Mouse (Mus musculus) kidney, postnatal 25 days (tissue): ENCODE results near the gene Olfr644.

ENCODE experiments used
- DNase-seq, 2 experiments: peaks; one replicate each; pipeline ENCODE4 v3.0.0; 2021; ENCODE audit warnings: mixed read lengths in 2 of 2

Gene Olfr644

DNA sequence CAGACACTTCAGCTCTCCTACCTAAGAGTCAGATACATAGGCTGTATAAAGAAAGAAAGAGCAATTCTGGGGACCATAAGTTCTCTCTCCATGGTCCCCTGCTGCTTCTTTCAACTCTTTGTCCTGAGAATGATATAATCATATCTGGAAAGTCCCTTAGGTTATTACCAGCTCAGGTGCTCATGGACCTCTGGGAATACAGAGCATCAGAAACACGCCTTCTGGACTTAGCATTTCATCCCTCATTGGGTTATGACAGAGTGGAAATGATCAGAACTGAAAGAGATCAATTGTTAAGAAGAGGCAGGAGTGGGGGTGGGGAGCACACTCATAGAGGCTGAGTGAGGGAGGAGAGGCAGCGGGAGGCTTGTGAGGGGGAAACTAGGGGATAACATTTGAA, at the start of gene Olfr644:
TSS of gene Olfr644 (minus strand) at position 101 of the 400 bp plus-strand sequence.
- no peak for DNase-seq

DNA sequence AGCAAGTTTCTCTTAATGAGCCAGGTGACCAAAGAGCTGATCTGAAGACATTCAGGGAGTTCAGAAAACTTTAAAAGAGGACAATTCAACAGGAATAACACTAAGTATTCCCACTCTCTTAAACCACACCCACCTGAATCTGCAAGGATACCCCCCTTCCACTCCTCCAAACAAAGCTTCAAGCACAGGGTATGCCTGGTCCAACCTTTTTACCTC, 33.0 kb upstream of the Olfr644 start, which contains the start of gene Olfr646:
TSS of gene Olfr646 (plus strand) at position 117 of the 216 bp plus-strand sequence.
- DNase-seq, result no peak

DNA sequence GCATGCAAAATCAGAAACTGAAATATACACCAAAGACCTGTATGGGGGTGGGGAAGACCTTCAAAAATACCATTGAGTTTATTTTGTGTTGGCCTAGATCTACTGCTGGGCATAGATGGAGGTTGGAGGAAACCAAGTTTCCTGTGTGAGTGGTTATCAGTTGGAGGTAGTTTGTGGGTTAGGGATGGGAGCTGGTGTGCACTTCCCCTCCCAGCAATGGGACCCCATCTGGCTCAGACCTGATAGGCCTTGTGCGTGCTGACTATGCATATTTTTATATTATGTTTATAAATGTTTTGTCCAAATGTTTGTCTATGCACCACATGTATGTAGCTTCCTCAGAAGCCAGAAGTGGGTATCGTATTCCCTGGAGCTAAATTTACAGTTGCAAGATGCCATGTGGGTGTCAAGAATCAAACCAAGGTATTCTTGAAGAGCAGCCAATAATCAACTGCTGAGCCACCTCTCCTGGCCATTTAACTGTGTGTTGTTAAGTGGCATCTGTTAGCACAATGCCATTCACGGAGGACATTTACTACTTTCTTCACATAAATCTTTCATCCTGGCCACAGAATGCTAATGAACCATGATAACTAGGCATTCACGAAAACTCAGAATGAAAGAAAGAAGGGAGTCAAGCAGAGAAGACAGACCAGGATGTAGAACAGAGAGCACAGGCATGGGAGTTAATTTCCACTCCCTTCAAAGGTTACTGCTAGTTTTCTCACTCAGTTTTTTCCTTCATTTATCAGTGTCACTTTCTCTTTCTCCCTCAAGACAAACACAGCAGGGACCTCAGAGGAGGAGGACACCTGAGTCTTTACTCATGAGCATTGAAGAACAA, 32.5 kb upstream of the Olfr644 start:
- DNase-seq, result no peak

DNA sequence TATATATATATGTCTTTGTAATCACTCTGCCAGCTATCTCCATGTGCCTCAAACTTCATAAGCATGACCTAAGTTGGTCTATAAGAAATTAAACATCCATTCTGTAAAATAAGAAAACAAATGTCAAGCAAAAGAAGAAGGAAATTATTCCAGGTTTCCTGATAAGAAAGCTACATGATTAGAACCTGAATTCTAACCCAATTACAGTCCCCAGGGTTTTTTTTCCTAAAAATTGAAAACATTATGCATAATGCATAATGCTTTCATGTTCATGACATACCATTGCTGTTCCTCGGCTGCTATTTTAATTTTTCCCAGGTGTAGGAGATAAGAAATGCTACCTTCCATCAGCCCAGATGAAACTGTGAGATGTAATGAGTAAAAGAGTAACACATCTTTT, 13.7 kb upstream of the Olfr644 start, which contains the start of gene Olfr645:
TSS of gene Olfr645 (minus strand) at position 101 of the 400 bp plus-strand sequence.
- DNase-seq, result no peak

DNA sequence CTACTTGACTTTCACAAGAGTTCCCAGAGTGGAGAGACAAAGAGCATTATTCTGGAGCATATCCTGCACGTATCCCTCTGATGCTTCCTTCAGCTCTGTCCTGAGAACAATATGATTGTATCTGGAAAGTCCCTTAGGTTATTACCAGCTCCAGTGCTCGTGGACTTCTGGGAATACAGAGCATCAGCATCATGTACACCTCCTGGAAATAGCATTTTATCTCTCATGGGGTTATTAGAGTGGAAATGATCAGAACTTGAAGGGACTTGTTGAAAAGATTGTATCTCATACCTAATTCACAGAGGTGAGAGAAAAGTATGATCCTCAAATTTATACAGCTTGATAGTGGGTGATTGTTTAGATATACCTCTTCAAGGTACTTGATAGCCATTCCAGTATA, 10.3 kb downstream of the Olfr644 start, which contains the start of gene 4930516K23Rik:
TSS of gene 4930516K23Rik (minus strand) at position 101 of the 400 bp plus-strand sequence.
- DNase-seq, result no peak

DNA sequence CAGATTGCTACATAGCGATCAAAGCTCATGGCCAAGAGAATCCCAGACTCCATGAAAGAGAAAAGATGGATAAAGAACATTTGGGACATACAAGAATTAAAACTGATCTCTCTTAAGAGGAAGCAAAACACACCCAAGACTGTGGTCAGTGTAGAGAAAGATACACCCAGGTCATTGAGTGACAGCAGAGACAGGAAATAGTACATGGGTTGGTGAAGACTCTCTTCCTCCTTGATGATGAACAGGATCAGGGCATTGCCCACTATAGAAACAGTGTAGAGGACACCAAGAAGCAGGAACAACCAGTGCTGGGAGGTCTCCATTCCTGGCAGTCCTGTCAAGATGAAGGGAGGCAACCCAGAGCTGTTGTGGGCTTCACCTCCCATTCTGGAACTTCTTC, 12.5 kb downstream of the Olfr644 start:
- DNase-seq, result no peak

DNA sequence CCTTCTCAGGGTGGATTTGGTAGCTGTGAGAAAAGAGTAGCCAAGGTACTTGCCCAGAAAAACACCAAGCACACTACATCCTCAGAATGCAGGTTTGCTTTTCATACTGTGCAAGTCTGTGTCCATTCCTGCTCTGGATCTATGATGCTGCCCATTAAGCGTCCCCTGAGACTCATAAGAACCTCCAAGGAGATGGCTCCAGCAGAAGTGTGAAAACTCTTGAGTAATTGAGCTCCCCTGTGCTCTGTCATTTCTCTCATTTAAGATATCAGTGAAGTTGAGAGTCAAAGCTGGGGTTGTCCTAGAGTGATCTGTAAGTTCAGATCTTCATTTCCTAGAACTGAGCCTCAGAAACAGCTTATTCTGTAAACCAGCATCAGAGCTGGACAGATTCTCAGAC, 19.1 kb downstream of the Olfr644 start, which contains the start of gene Olfr642:
TSS of gene Olfr642 (minus strand) at position 101 of the 400 bp plus-strand sequence.
- no peak for DNase-seq

DNA sequence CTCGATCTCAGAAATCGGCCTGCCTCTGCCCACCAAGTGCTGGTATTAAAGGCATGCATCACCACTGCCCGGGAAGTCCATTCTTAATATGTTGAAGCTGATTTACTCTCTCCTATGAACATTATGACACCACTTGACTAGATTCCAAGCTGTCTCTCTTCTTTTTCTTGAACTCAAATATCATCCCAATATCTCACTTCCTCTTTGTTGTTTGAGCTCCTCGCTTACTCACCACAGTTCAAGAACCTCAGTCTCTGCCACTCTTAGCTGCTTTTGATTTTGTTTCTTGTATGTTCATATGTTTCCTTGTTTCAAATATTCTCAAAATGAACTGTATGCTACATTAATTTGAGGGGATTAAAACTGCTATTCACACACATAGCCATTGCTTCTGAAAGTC, 20.9 kb downstream of the Olfr644 start:
- DNase-seq, result no peak

DNA sequence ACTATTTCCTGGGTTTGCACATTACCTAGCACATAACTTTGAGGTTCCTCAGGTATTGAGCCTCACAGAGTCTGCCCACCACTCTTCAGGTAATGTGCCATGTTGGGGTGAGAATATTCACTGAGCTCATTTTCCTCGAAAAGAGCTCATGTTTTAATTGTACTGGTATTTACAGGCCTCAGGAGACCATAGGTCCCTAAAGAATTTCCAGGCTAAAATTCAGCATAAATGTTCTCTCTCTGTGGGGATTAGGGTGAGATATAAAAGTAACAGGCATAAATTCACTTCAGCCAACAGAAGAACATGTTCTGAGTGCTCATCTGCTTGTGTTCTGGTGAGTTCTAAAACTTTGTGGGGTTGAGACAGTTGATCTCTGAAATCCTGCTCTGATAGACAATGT, 36.5 kb downstream of the Olfr644 start, which contains the start of gene Olfr641:
TSS of gene Olfr641 (plus strand) at position 301 of the 400 bp plus-strand sequence.
- no peak for DNase-seq

DNA sequence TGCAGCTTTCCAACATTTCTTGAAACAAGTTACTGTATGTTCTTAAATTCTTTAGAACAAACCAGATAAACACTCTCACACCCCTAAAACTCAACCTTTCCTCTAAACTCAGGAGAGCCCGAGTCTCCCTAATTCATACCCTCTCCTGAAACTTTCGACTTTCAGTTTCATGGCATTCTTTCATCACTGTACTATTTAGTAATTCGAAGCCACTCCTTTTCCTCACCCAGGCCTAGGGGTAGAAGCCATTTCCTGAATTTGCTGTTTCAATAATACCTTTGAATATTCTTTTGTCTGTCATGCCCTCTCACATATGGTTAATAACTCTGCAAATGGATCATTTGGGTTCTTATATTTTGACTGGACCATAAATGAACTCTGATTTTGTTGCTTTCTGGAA, 44.7 kb downstream of the Olfr644 start:
- DNase-seq, result no peak

DNA sequence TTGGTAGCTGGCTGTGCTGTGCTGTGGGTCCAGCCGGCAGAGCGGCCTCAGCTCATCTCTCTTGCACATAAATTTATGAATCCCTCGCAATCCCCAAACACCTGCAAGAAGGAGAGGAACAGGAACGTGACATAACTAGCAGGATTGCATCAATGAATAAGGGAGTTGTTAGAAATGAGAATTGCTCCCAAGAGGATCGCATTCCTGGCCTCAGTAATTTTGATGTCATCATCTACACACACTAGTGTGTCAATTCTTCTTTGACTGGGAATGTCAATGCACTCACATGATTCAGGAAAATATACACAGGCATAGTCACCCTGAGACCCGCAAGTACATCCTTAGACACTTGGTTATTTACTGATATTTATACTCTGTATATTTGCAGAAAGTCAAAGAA, 46.2 kb downstream of the Olfr644 start, which contains the start of gene Olfr640:
TSS of gene Olfr640 (minus strand) at position 101 of the 400 bp plus-strand sequence.
- no peak for DNase-seq

DNA sequence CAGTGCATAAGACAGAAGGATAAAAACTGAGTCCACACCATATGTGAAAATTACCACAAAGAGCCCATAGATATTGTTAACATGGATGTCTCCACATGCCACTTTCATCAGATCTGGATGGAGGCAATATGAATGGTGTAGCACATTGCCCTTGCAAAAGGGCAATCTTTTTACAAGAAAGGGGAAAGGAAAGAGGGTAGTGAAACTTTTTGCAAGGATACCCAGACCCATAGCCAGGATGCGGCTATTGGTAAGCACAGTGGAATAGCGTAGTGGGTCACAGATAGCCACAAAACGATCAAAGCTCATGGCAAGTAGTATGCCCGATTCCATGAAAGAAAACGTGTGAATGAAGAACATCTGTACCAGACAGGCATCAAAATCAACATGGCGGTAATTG, 50.0 kb downstream of the Olfr644 start:
- DNase-seq, result no peak

DNA sequence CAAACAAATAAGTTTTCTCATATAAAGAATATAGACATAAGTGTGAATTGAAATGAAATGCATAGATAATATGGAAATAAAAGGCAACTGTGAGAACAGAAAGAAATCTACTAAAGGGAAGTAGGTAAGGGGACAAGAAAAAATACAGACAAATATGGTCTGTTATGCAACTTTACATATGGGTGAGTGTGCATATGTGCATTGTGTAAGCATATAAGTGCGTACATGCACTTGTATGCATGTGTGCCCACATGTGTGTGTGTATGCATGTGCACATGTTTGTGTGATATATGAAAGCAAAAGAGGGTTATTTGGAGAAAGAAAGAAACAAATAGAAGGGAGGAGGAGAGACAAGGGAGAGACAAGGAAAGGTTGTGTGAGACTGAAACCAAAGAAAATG, 52.7 kb downstream of the Olfr644 start:
- DNase-seq, result no peak

DNA sequence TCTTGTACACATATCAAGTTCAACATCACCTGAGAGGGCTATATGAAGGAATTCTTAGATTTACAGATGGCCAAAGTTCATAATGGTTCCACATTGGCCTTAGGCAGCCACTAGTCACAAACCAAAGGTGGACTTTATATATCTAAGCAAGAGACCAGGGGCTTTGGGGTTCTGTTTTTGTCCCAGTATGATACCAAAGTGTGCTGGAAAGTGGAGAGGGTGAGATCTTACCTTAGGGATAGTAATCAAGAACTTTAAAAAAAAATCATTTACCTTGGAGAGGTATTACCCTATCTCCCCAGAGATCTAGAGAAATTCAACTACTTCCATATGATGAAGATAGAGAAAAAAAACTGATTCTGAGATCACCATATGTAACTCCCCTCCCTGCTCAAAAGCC, 54.5 kb downstream of the Olfr644 start, which contains the start of gene Olfr639:
TSS of gene Olfr639 (minus strand) at position 101 of the 400 bp plus-strand sequence.
- no peak for DNase-seq
